Mouse (Mus musculus) stomach, postnatal 0 days (tissue): ENCODE measurements around the gene Rasip1.

Experiments
- CTCF ChIP-seq: IDR thresholded peaks from 2 replicates; pipeline ENCODE4 v1.5.1; 2016; ENCODE audit warnings: antibody characterized with exemption, low read depth, mild to moderate bottlenecking, moderate library complexity
- EP300 ChIP-seq: optimal IDR thresholded peaks from 2 replicates; pipeline ENCODE3; 2016; ENCODE audit warnings: antibody characterized with exemption

DNA sequence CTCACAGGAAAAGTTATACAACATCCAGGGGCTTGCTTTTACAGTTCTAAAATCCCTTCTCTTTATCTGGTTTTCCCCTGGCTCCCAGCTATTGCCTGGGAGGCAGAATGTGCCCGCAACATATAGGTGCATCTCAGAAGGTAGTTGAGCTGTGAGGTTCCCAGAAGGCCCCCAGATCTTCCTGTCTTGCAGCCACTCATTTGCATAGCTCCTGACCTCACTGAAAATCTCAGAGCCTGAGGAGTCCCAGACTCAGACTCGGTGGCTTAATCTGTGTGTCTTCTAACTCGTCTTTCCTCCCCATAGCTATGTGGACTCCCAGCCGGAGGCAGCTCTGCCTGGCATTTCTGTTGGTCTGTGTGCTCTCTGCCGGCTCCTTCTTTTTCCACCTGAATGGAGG is 9.0 kb upstream of the Rasip1 start:
- TF ChIP-seq CTCF (no peak), EP300 (no peak)
